Mouse (Mus musculus): ENCODE measurements around the gene Ptprn2. TPM values are rescaled to one million over a fixed set of nuclear protein-coding genes. Genes with fewer than 3 reads are reported as not detected.

Ptprn2 gene
- total and polyA plus RNA-seq, 3 experiments, result 0.17 TPM; not detected in 2

- Histone ChIP-seq H3K36me3 (replicated peaks in 1 of 2; ENCODE audit: control insufficient read depth in 1 of 2, insufficient read depth in 1 of 2, low read length in 1 of 2) (no peaks in the 10 kb centered on the region), H3K4me2 (ENCODE audit: insufficient read depth, low read depth, poor library complexity, severe bottlenecking) (no peak overlapping the region), H3K9ac (ENCODE audit: insufficient read depth, low read depth) (no peak overlapping the region), H3K79me2 (replicated peaks; ENCODE audit: control insufficient read depth, extremely low read depth, insufficient read depth, poor library complexity, severe bottlenecking) (no peaks in the 10 kb centered on the region), H3K27ac (ENCODE audit: insufficient read depth, low read depth) (no peak overlapping the region), H3K9me3 (replicated peaks; ENCODE audit: low read length) (no peaks in the 10 kb centered on the region), H3K4me3 (replicated peaks in 1 of 3; ENCODE audit: low read depth in 2 of 3, low read length in 2 of 3, poor library complexity in 1 of 3) (no peak overlapping the region), H3K4me1 (ENCODE audit: control insufficient read depth in 1 of 2, insufficient read depth in 2 of 2) (peaks cover 0 to 3% of the 10 kb centered on the region in 2 experiments; a peak in 1 of 4 replicates), H3K27me3 (replicated peaks) (peaks cover 19% of the 10 kb centered on the region)
- dilution Hi-C loops (cut with MboI; ENCODE audit: extremely low pct_ligation_motif_present, extremely low pct_unique_long_range_greater_than_20kb, low sequenced_read_pairs), result no loop called here
- in situ Hi-C loops (cut with MboI; ENCODE audit: low pct_ligation_motif_present, low pct_unique_long_range_greater_than_20kb, low sequenced_read_pairs), result no loop called here
- no peak for DNase-seq (ENCODE audit: extremely low read depth)
- TF ChIP-seq MAX (IDR thresholded peaks at IDR 0.05; ENCODE audit: low read length) (no peak), MXI1 (IDR thresholded peaks at IDR 0.05; ENCODE audit: low read depth, low read length) (no peak), KAT2A (IDR thresholded peaks at IDR 0.05; ENCODE audit: insufficient replicate concordance, low read length) (no peak), CHD1 (IDR thresholded peaks at IDR 0.05; ENCODE audit: low read depth, low read length) (no peak), NELFE (IDR thresholded peaks at IDR 0.05; ENCODE audit: low read depth, low read length) (no peak), ZNF384 (IDR thresholded peaks at IDR 0.05; ENCODE audit: low read depth, low read length) (no peak), GABPA (IDR thresholded peaks at IDR 0.05; ENCODE audit: insufficient replicate concordance, low read depth, low read length) (no peak), MAFK (IDR thresholded peaks at IDR 0.05; ENCODE audit: insufficient replicate concordance, low read length) (no peak), POLR2A (IDR thresholded peaks at IDR 0.05; ENCODE audit: low read depth, low read length) (no peak), TCF12 (IDR thresholded peaks at IDR 0.05; ENCODE audit: low read depth, low read length) (no peak), TBP (conservative IDR thresholded peaks at IDR 0.05; ENCODE audit: low read depth, low read length) (no peak), UBTF (IDR thresholded peaks at IDR 0.05; ENCODE audit: low read depth, low read length) (no peak), CHD2 (IDR thresholded peaks at IDR 0.05; ENCODE audit: low read length) (no peak), MAZ (IDR thresholded peaks at IDR 0.05; ENCODE audit: low read depth, low read length) (no peak)
Measured at GRCm38 (mm10) chr12:117127485-117127884, 642.0 kb downstream of the Ptprn2 start.

DNA sequence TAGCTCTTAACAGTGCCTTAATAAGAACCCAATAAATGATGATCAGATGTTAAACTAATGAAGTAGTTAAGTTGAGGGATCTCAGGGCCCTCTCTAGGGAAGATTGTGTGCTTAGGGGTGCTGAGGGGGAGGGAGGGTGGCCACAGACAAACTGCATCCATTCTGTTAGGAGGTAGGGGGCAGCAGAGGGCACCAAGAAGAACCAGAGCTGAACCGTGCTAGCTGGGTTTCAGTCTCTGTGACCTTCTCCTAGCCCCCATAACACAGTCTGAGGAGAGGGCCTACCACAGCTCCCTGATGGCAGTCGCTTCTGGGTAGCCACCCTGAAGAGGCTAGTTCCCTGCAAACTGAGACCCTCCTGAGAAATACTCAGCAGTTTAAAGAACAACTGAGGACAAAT, 646.6 kb downstream of the Ptprn2 start:
- peaks cover 5% of the 10 kb centered on the region for H3K27me3 ChIP-seq (replicated peaks)
- TF ChIP-seq USF2 (conservative IDR thresholded peaks at IDR 0.05; ENCODE audit: low read depth, low read length) (no peak), TBP (conservative IDR thresholded peaks at IDR 0.05; ENCODE audit: low read depth, low read length) (no peak), CHD2 (IDR thresholded peaks at IDR 0.05; ENCODE audit: low read length) (no peak), MXI1 (IDR thresholded peaks at IDR 0.05; ENCODE audit: low read depth, low read length) (no peak), ELF1 (IDR thresholded peaks at IDR 0.05; ENCODE audit: low read depth, low read length) (no peak), MEF2A (IDR thresholded peaks at IDR 0.05; ENCODE audit: borderline replicate concordance, low read depth, low read length) (no peak), SMC3 (IDR thresholded peaks at IDR 0.05; ENCODE audit: low read depth, low read length) (peak; percentile 58), BHLHE40 (IDR thresholded peaks at IDR 0.05; ENCODE audit: low read depth, low read length) (no peak), JUN (IDR thresholded peaks at IDR 0.05; ENCODE audit: insufficient read depth, low read depth, low read length) (no peak), POLR2AphosphoS2 (IDR thresholded peaks at IDR 0.05; ENCODE audit: low read depth, low read length) (no peak), CTCF (conservative IDR thresholded peaks at IDR 0.05 in 1 of 2, IDR thresholded peaks at IDR 0.05 in 1 of 2; ENCODE audit: low read depth in 2 of 2, low read length in 2 of 2) (peak in 1 of 2 experiments; percentile 68; a peak in 2 of 4 replicates), NRF1 (IDR thresholded peaks at IDR 0.05; ENCODE audit: low read depth, low read length) (no peak), RCOR1 (conservative IDR thresholded peaks at IDR 0.05; ENCODE audit: low read depth, low read length) (no peak), TCF12 (IDR thresholded peaks at IDR 0.05; ENCODE audit: low read depth, low read length) (no peak), SIN3A (IDR thresholded peaks at IDR 0.05; ENCODE audit: low read length) (no peak), RAD21 (IDR thresholded peaks at IDR 0.05; ENCODE audit: low read depth, low read length) (peak; percentile 49)
- H3K27ac ChIP-seq (ENCODE audit: insufficient read depth, low read depth), result no peak overlapping the region
- H3K4me2 ChIP-seq (ENCODE audit: insufficient read depth, low read depth, poor library complexity, severe bottlenecking), result no peak overlapping the region
- DNase-seq (ENCODE audit: extremely low read depth), result peak; percentile 49
- dilution Hi-C loops (cut with MboI; ENCODE audit: extremely low pct_ligation_motif_present, extremely low pct_unique_long_range_greater_than_20kb, low sequenced_read_pairs), result no loop called here
- no peaks in the 10 kb centered on the region for H3K36me3 ChIP-seq (replicated peaks in 1 of 2; ENCODE audit: control insufficient read depth in 1 of 2, insufficient read depth in 1 of 2, low read length in 1 of 2)
- H3K79me2 ChIP-seq (replicated peaks; ENCODE audit: control insufficient read depth, extremely low read depth, insufficient read depth, poor library complexity, severe bottlenecking), result no peaks in the 10 kb centered on the region
- no peaks in the 10 kb centered on the region for H3K9me3 ChIP-seq (replicated peaks; ENCODE audit: low read length)
- H3K9ac ChIP-seq (ENCODE audit: insufficient read depth, low read depth), result no peak overlapping the region
- H3K4me1 ChIP-seq (ENCODE audit: control insufficient read depth in 1 of 2, insufficient read depth in 2 of 2), result peaks cover 0 to 3% of the 10 kb centered on the region in 2 experiments; a peak in 1 of 4 replicates
- in situ Hi-C loops (cut with MboI; ENCODE audit: low pct_ligation_motif_present, low pct_unique_long_range_greater_than_20kb, low sequenced_read_pairs), result no loop called here
- no peak overlapping the region for H3K4me3 ChIP-seq (replicated peaks in 1 of 3; ENCODE audit: low read depth in 2 of 3, low read length in 2 of 3, poor library complexity in 1 of 3)
